ENCODE assay signal across 40 mouse cellular contexts in the genomic region with DNA sequence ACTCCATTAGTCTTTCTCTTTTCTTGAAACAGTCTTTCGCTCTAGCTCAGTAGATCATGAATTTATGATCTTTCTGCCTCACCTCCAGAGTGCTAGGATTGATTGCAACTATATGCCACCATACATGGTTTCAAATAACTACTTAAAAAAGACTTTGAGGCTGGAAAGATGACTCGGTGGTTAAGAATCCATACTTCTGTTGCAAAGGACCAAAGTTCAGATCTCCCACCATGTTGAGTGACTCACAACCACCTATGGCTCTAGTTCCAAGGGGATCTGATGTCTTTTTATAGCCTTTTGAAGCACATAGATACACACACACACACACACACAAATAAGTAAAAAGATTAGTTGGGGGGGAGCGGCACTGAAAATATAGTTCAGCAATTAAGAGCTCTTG. TPM values are rescaled to one million over a fixed set of nuclear protein-coding genes. Genes with fewer than 3 reads are reported as not detected.
"Had no signal": no experiment of that assay in that cellular context is flagged by ENCODE, and none has a peak within 500 bp of the region (broad histone marks: within the 10 kb centered on the region; RNA-seq: fewer than 3 reads in every experiment).

No protein-coding gene starts in this region.

- H3K4me1 ChIP-seq: heart, embryonic 10.5 days; heart, embryonic 13.5 days; heart, embryonic 15.5 days; hindbrain, embryonic 13.5 days; hindbrain, embryonic 15.5 days; kidney, embryonic 15.5 days; limb, embryonic 13.5 days; limb, embryonic 15.5 days; liver, embryonic 12.5 days had no signal

- DNase-seq: gastrocnemius, postnatal 10 days; gastrocnemius, postnatal 36 days; heart, adult 18-20 months; heart, postnatal 14 days; heart, postnatal 36 days; kidney, adult 11 months; kidney, adult 2 months; kidney, adult 9 months; kidney, postnatal 14 days; kidney, postnatal 36 days; layer of hippocampus, adult 9-11 months; layer of hippocampus, postnatal 36 days; left cerebral cortex, postnatal 4 days had no signal

- H3K9me3 ChIP-seq: heart, embryonic 10.5 days; heart, embryonic 13.5 days; heart, embryonic 15.5 days; hindbrain, embryonic 13.5 days; hindbrain, embryonic 15.5 days; kidney, embryonic 15.5 days; limb, embryonic 13.5 days; limb, embryonic 15.5 days; liver, embryonic 12.5 days had no signal

- ATAC-seq: hindbrain, postnatal 0 days; intestine, embryonic 16.5 days; liver, embryonic 12.5 days had no signal

- H3K4me3 ChIP-seq: heart, embryonic 10.5 days; heart, embryonic 13.5 days; heart, embryonic 15.5 days; hindbrain, embryonic 13.5 days; hindbrain, embryonic 15.5 days; kidney, embryonic 15.5 days; limb, embryonic 13.5 days; limb, embryonic 15.5 days; liver, embryonic 12.5 days had no signal

- H3K9ac ChIP-seq: heart, embryonic 13.5 days; heart, embryonic 15.5 days; hindbrain, embryonic 13.5 days; hindbrain, embryonic 15.5 days; kidney, embryonic 15.5 days; limb, embryonic 13.5 days; limb, embryonic 15.5 days; liver, embryonic 12.5 days; liver, embryonic 14.5 days had no signal

- H3K4me2 ChIP-seq: heart, embryonic 13.5 days; heart, embryonic 15.5 days; hindbrain, embryonic 13.5 days; hindbrain, embryonic 15.5 days; kidney, embryonic 15.5 days; limb, embryonic 13.5 days; limb, embryonic 15.5 days; liver, embryonic 12.5 days had no signal

- H3K27ac ChIP-seq: heart, embryonic 10.5 days; heart, embryonic 13.5 days; heart, embryonic 15.5 days; hindbrain, embryonic 13.5 days; hindbrain, embryonic 15.5 days; hindbrain, postnatal 0 days; kidney, embryonic 15.5 days; kidney, postnatal 0 days; limb, embryonic 13.5 days; limb, embryonic 15.5 days; liver, embryonic 12.5 days; liver, embryonic 14.5 days had no signal

- H3K27me3 ChIP-seq: heart, embryonic 13.5 days; heart, embryonic 15.5 days; hindbrain, embryonic 13.5 days; hindbrain, embryonic 15.5 days; kidney, embryonic 15.5 days; limb, embryonic 13.5 days; limb, embryonic 15.5 days; liver, embryonic 12.5 days had no signal

RNA-seq across cellular contexts. Expression of gene Chrm4, which starts 31.6 kb away (rescaled TPM):
- total RNA-seq: gastrocnemius, adult 18-20 months; gastrocnemius, postnatal 36 days; heart, adult 18-20 months; heart, adult 8-10 months; heart, postnatal 14 days; heart, postnatal 36 days; hematopoietic stem cell, adult 5-6 weeks; liver, adult 2 months had no signal
- polyA plus RNA-seq: heart, embryonic 13.5 days; heart, embryonic 15.5 days; heart, postnatal 0 days; intestine, embryonic 14.5 days; kidney, postnatal 0 days; liver, adult 2 months had no signal

RNA-seq across cellular contexts. Expression of gene Mdk, which starts 36.7 kb away (rescaled TPM):
- total RNA-seq: hematopoietic stem cell, adult 5-6 weeks; liver, adult 2 months had no signal

RNA-seq across cellular contexts. Expression of gene Gm9821, which starts 50.1 kb away (rescaled TPM):
- total RNA-seq: gastrocnemius, adult 18-20 months; gastrocnemius, postnatal 10 days; gastrocnemius, postnatal 36 days; heart, adult 18-20 months; heart, adult 8-10 months; heart, postnatal 14 days; heart, postnatal 36 days; hindbrain, postnatal 0 days; layer of hippocampus, adult 18-20 months; layer of hippocampus, adult 8-10 months; layer of hippocampus, postnatal 14 days; layer of hippocampus, postnatal 36 days; left cerebral cortex, adult 18-20 months; left cerebral cortex, adult 8-10 months; left cerebral cortex, postnatal 10 days; left cerebral cortex, postnatal 25 days; left cerebral cortex, postnatal 4 days; liver, adult 2 months had no signal
- polyA plus RNA-seq: kidney, adult 2 months; large intestine, adult 2 months; liver, adult 2 months had no signal
